Mouse (Mus musculus) mesoderm, embryonic 11.5 days (tissue): ENCODE data around the gene Arhgef6.

Source experiments
- DNase-seq: peaks from one replicate; pipeline ENCODE4 v3.0.0-alpha.2; 2012; ENCODE audit warnings: low read depth, low spot score

Arhgef6 gene

DNA sequence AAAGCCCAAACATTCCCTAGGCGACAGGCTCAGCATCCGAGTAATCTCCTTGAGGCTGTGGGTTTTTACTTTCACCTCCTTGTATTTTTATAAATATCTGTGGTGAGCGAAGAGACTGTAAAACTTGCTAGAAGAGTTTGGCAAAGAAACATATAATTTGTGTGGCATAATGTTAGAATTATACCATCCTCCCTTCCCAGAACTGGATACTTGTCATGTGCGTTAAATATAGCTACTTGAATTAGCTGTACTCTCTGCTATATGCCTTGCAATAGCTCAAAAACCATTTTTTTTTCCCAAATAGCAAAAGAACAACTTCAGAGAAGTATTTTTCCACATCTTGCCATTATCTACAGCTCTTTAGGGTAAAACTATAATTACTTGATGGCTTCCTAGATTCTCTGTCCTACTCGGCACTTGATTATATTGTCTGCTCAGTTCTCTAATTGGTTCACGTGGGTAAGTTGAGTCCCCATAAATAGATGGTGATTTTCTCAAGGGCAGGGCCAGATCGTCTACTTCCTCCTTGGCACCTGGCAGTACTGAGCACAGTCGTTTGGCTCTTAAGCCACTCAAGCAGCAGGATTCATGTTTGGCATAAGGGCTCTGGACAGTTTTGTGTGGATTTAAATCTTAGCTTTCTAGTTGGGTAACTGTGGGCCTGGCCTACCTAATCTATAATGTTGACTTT, 35.2 kb downstream of the Arhgef6 start:
- no peak for DNase-seq

- DNase-seq, result no peak
These were observed 39.6 kb downstream of the Arhgef6 start for GRCm38 (mm10) chrX:57298946-57299345.

DNA sequence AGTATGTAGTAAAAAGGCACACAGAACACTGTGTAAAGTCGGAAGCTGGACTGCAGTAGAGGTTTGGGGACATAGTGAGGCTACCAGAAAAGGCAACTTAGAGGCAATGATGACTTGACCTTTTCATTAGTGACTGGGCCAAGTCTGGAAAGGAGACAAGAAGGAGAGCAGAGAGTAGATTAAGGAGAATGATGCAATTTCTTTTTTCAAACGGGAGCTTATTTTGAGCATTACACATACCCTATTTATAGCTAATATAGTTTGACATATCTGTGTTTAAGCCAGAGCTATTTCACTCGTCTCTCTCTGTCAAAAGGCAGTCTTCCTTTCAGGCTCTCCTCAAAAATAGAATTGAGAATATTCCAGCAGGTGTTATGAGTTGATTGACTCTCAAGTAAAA, 50.1 kb downstream of the Arhgef6 start:
- no peak for DNase-seq

DNA sequence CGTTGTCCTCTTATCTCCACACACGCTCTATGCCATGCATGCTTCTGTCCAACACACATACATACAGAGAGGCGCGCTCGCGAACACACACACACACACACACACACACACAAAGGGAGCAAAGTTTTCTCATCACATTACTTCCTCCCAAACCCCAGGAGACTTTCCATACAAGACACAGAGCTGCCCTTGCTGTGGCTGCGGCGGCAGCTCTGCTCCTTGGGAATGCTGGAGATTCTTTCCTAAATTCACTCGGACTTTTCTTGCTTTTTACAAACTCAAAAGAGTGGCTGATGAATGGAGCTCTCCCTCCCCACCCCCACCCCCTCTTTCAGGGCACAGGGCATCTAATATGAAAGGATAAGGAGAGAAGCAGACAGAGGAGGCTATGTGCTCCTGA, 52.2 kb downstream of the Arhgef6 start:
- peak; percentile 2 for DNase-seq

- DNase-seq, result no peak
These were observed 56.3 kb downstream of the Arhgef6 start for GRCm38 (mm10) chrX:57282184-57282583.

- no peak for DNase-seq
These were observed 60.8 kb downstream of the Arhgef6 start for GRCm38 (mm10) chrX:57277560-57278335.

DNA sequence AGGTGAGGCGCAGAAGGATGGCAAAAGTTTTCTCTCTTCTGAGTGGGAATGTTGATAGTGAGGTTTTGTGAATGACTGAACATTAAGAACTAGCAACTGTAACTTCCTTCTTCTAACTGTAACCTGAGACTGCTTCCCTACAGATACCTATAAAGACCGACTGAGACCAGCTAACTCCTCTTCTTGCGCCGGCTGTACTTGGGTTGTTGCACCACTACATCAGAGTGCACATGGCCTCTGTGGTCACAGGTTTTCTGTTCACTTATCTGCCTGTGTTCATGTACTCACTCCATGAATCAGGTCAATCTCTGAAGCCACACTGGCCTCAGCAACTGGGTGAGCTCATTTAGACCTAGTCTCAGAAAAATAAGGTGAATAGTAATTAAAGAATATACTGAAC, 75.0 kb downstream of the Arhgef6 start:
- DNase-seq, result no peak

GRCm38 (mm10) chrX:57260744-57261143, 77.8 kb downstream of the Arhgef6 start:
- no peak for DNase-seq

- no peak for DNase-seq
These were observed 85.0 kb downstream of the Arhgef6 start for GRCm38 (mm10) chrX:57253329-57254055.

- no peak for DNase-seq
These were observed 100.0 kb downstream of the Arhgef6 start for GRCm38 (mm10) chrX:57238572-57238971.

- DNase-seq, result no peak
These were observed 102.5 kb downstream of the Arhgef6 start for GRCm38 (mm10) chrX:57235982-57236381.

DNA sequence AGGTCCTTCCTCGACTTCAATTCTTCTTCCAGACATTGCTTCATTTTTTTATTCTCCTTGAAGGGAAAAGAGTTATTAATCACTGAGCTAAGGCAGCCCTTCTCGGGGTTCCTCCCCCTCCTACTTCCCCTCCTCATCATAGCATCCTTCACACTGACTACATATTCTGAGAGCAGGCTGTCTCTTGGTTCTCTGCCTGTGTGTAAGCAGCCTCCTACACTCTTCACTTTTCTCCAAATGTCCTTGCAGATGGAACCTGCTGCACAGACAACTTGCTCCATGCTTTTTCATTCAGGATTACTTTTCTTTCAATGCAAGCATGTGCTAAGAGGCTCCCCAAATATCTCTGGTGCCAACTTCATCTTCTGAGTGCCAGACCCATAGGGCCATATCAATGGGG, 104.9 kb downstream of the Arhgef6 start:
- no peak for DNase-seq

GRCm38 (mm10) chrX:57228178-57228577, 110.4 kb downstream of the Arhgef6 start:
- DNase-seq, result no peak

DNA sequence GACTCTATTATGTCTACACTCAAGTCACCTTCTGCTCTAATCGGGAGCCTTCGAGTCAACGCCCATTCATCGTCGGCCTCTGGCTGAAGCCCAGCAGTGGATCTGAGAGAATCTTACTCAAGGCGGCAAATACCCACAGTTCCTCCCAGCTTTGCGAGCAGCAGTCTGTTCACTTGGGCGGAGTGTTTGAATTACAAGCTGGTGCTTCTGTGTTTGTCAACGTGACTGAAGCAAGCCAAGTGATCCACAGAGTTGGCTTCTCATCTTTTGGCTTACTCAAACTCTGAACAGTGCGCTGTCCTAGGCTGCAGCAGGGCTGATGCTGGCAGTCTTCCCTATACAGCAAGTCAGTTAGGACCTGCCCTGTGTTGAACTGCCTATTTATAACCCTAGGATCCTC, 115.2 kb downstream of the Arhgef6 start:
- DNase-seq, result no peak

DNA sequence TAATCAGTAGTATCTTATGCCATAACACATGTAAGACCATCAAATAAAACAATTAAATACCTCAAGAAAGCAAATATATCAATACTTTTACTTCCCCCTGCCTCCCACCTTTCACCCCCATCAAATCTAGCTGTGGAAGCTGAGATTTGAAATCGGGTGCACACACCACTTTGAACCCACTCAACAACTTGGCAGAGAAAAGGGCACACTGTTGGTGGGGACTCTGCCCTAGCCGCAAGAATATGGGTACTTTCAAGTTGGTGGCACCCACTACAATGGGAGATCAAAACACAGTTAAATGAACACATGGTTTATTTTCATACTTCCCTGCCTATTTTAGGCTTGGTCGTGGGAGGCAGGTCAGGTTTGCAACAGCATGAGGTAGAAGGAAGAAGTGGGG, 116.6 kb downstream of the Arhgef6 start:
- DNase-seq, result no peak

- DNase-seq, result peak; percentile 12
These were observed 119.0 kb downstream of the Arhgef6 start for GRCm38 (mm10) chrX:57219563-57219962.

GRCm38 (mm10) chrX:57216271-57216670, 122.3 kb downstream of the Arhgef6 start:
- no peak for DNase-seq

- DNase-seq, result no peak
These were observed 123.0 kb downstream of the Arhgef6 start for GRCm38 (mm10) chrX:57215495-57215894.

DNA sequence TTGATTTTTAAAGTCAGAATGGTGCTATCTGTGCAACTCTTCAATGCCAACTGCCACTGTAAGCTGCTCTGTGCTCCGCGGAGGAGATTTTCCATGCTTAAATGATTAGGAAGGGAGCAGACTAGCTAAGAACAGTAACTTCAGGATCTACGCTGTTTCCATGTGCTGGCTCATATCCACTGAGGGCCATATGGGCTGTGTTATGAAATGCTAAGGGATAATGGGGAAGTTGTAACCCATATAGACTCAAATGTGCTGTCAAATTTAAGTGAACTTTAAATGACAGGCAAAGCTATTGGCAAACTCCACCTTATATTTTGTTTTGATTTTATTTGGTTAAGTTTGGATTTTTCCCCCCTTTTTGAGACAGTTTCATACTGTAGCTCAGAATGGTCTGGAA, 125.7 kb downstream of the Arhgef6 start:
- DNase-seq, result no peak

GRCm38 (mm10) chrX:57211876-57212275, 126.7 kb downstream of the Arhgef6 start, which contains the start of gene Cd40lg:
Cd40lg (plus strand) TSS chrX:57212143.
- DNase-seq, result no peak

DNA sequence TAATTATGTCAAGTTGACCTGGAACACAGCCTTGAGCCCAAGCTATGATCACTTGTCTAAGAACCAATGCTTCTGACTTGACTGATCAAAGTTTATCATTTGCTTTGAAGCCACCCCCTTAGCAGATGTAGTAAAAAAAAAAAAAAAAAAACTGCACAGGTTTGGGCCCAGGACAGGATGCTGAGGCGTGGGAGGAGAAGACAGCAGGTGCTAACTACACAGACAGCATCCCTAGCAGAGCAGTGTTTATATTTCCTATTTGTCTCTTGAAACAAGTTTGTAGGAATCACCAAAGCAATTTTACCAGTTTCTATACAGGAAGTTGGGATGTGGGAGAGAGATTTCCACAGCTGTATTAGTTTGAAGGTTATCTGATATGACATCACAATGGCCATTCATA, 127.9 kb downstream of the Arhgef6 start:
- DNase-seq, result no peak

GRCm38 (mm10) chrX:57200397-57200796, 138.1 kb downstream of the Arhgef6 start:
- no peak for DNase-seq
